Mouse (Mus musculus) liver, embryonic 14.5 days (tissue): ENCODE results near the gene Alkbh2.

Source experiments
- CTCF ChIP-seq: IDR thresholded peaks from 2 replicates; pipeline ENCODE4 v1.5.1; 2016; ENCODE audit warnings: antibody characterized with exemption, low read depth, control low read depth
- EP300 ChIP-seq: IDR thresholded peaks from 2 replicates; pipeline ENCODE4 v1.6.1; 2016; ENCODE audit warnings: antibody characterized with exemption, low read depth

- no peak for TF ChIP-seq CTCF
- TF ChIP-seq EP300 = no peak
These were observed 51.0 kb downstream of the Alkbh2 start for GRCm38 (mm10) chr5:114077009-114077408.
